Mouse (Mus musculus): ENCODE measurements around the gene Arhgap45. TPM values are rescaled to one million over a fixed set of nuclear protein-coding genes. Genes with fewer than 3 reads are reported as not detected.

Arhgap45 gene
- polyA plus RNA-seq, 1 experiment from 2014 or later = 9.1 TPM

DNA sequence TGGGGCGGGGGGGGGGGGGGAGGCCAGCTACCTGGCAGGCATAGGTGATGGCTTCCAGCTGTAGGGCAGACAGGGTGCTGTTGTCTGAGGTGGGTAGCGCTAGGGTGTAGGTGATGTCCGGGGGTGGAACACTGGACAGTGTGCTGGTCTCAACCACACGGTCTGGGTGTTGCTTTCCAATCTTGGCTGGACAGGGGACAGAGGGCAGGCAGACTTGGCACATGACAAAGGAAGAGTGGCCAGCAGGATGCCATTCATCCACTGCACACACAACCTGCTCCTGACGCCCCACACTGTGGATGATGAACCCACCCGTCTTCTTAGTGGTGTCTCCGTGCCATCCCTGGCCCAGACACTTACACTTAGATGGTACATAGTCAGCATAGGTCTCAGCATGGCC is 52.8 kb downstream of the Arhgap45 start:
- WGBS = 86% methylated on average over 6 of the region's 7 CpGs

DNA sequence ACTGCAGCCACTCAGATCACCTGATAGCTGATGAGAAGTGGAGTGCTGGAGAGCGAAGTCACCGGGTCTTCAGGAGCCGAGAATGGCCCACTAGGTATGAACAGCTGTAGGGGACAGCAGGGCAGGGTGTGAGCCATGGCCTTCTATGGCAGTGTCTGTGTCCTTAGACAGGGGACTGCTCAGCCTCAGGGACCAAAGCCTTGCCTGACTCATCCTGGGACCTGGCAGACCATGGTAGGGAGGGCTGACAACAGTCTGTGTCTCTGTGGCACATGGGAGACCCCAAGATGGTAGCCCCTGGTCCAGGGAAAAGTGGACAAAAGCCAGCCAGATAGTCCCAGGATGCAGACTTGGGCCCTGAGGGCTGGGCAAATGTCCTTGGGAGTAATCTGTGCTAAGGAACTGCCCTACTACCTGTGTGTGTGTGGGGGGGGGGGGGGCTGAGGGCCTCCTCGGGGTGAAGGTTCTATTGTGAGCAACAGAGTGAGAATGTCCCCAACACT is 53.5 kb downstream of the Arhgap45 start:
- ATAC-seq (ENCODE audit: insufficient read depth, low FRiP score, low read depth) = no peak
- Histone ChIP-seq H3K4me1 (peaks cover 17% of the 10 kb centered on the region), H3K4me2 (no peak overlapping the region), H3K9me3 (no peaks in the 10 kb centered on the region), H3K27me3 (replicated peaks) (no peaks in the 10 kb centered on the region), H3K9ac (no peak overlapping the region), H3K36me3 (peaks cover 2% of the 10 kb centered on the region; the same call in 1 of the 2 replicates), H3K4me3 (replicated peaks) (no peak overlapping the region), H3K27ac (no peak overlapping the region)
- WGBS = 90% methylated on average over 4 of the region's 4 CpGs

More for the DNA sequence above, 52.8 kb downstream of the Arhgap45 start:
- peaks cover 3% of the 10 kb centered on the region for H3K36me3 ChIP-seq
- H3K4me1 ChIP-seq = peaks cover 14% of the 10 kb centered on the region
- H3K4me2 ChIP-seq = no peak overlapping the region
- H3K27ac ChIP-seq = no peak overlapping the region
- H3K4me3 ChIP-seq (replicated peaks) = no peak overlapping the region
- ATAC-seq (ENCODE audit: insufficient read depth, low FRiP score, low read depth) = no peak
- H3K9me3 ChIP-seq = no peaks in the 10 kb centered on the region
- no peaks in the 10 kb centered on the region for H3K27me3 ChIP-seq (replicated peaks)
- H3K9ac ChIP-seq = no peak overlapping the region

DNA sequence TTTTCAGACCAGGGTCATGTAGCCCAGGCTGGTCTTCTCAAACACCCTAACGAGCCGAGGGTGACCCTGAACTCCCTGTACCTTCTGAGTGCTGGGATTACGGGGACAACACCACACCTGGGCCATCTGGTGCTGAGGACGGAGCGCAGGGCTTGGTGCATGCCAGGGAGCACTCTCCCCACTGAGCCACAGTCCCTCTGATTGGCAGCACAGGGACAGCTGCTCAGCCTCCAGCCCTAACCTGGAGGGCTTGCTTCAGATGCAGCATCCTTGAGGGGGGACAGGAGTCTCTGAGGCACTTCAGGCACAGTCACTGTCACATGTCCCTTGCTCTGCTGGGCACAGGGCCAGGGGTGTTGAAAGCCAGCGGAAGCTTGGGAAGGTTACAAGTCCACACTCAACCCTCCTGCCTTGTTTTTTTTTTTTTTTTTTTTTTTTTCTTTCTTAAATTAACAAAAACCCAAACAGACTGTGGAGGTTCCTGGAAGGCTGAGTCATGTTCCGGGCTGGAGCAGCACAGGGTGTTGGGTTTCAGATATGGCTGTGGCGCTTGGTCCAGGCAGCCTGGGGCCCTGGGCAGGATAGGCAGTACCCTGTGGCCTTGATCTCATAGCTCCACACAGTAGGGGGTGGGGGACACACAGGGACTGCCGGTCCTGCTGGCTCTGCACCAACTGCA is 54.5 kb downstream of the Arhgap45 start:
- peak; percentile 87 for ATAC-seq (ENCODE audit: insufficient read depth, low FRiP score, low read depth)
- H3K27ac ChIP-seq = peak overlapping the region; percentile 83
- H3K4me1 ChIP-seq = peaks cover 25% of the 10 kb centered on the region
- 44% methylated on average over 9 of the region's 9 CpGs for WGBS
- no peaks in the 10 kb centered on the region for H3K27me3 ChIP-seq (replicated peaks)
- no peak overlapping the region for H3K9ac ChIP-seq
- no peak overlapping the region for H3K4me3 ChIP-seq (replicated peaks)
- H3K9me3 ChIP-seq = no peaks in the 10 kb centered on the region
- H3K4me2 ChIP-seq = peak overlapping the region; percentile 14; the same call in 1 of the 2 replicates
- H3K36me3 ChIP-seq = peaks cover 2% of the 10 kb centered on the region; the same call in 1 of the 2 replicates

GRCm38 (mm10) chr10:80071516-80071900 is 55.1 kb downstream of the Arhgap45 start:
- H3K4me2 ChIP-seq = peak overlapping the region; percentile 14; the same call in 1 of the 2 replicates
- H3K27ac ChIP-seq = peak overlapping the region; percentile 83
- peaks cover 2% of the 10 kb centered on the region; the same call in 1 of the 2 replicates for H3K36me3 ChIP-seq
- H3K4me3 ChIP-seq (replicated peaks) = no peak overlapping the region
- no peaks in the 10 kb centered on the region for H3K27me3 ChIP-seq (replicated peaks)
- H3K9ac ChIP-seq = no peak overlapping the region
- no peak; the same call in 1 of the 2 replicates for ATAC-seq (ENCODE audit: insufficient read depth, low FRiP score, low read depth)
- 68% methylated on average over 3 of the region's 3 CpGs for WGBS
- H3K9me3 ChIP-seq = no peaks in the 10 kb centered on the region
- H3K4me1 ChIP-seq = peaks cover 25% of the 10 kb centered on the region

- Histone ChIP-seq H3K4me1 (peaks cover 25% of the 10 kb centered on the region), H3K36me3 (no peaks in the 10 kb centered on the region), H3K9ac (no peak overlapping the region), H3K4me2 (no peak overlapping the region), H3K27ac (no peak overlapping the region), H3K9me3 (no peaks in the 10 kb centered on the region), H3K4me3 (replicated peaks) (no peak overlapping the region), H3K27me3 (replicated peaks) (no peaks in the 10 kb centered on the region)
- 80% methylated on average over 20 of the region's 20 CpGs for WGBS
- no peak for ATAC-seq (ENCODE audit: insufficient read depth, low FRiP score, low read depth)
Measured at GRCm38 (mm10) chr10:80072623-80073489, 56.4 kb downstream of the Arhgap45 start.

GRCm38 (mm10) chr10:80074813-80075601 is 58.6 kb downstream of the Arhgap45 start:
- Histone ChIP-seq H3K9ac (no peak overlapping the region), H3K4me3 (replicated peaks) (peak overlapping the region; percentile 28)

GRCm38 (mm10) chr10:80075924-80076323 is 59.5 kb downstream of the Arhgap45 start:
- Histone ChIP-seq H3K9me3 (no peaks in the 10 kb centered on the region), H3K36me3 (peaks cover 3% of the 10 kb centered on the region; the same call in 1 of the 2 replicates), H3K4me1 (peaks cover 22% of the 10 kb centered on the region), H3K27me3 (replicated peaks) (no peaks in the 10 kb centered on the region), H3K9ac (no peak overlapping the region), H3K4me3 (replicated peaks) (no peak overlapping the region), H3K27ac (no peak overlapping the region), H3K4me2 (no peak overlapping the region)
- WGBS = 65% methylated on average over 1 of the region's 1 CpGs
- ATAC-seq (ENCODE audit: insufficient read depth, low FRiP score, low read depth) = no peak

More at GRCm38 (mm10) chr10:80074813-80075601, 58.6 kb downstream of the Arhgap45 start:
- Histone ChIP-seq H3K36me3 (no peaks in the 10 kb centered on the region), H3K4me2 (peak overlapping the region; percentile 51), H3K9me3 (no peaks in the 10 kb centered on the region), H3K27ac (peak overlapping the region; percentile 81), H3K27me3 (replicated peaks) (no peaks in the 10 kb centered on the region), H3K4me1 (peaks cover 25% of the 10 kb centered on the region)
- 24% methylated on average over 28 of the region's 28 CpGs for WGBS
- ATAC-seq (ENCODE audit: insufficient read depth, low FRiP score, low read depth) = peak; percentile 70

- H3K4me3 ChIP-seq (replicated peaks) = no peak overlapping the region
- ATAC-seq (ENCODE audit: insufficient read depth, low FRiP score, low read depth) = no peak
- peaks cover 5% of the 10 kb centered on the region for H3K36me3 ChIP-seq
- WGBS = 96% methylated on average over 4 of the region's 4 CpGs
- no peaks in the 10 kb centered on the region for H3K9me3 ChIP-seq
- H3K4me2 ChIP-seq = no peak overlapping the region
- no peak overlapping the region for H3K27ac ChIP-seq
- no peak overlapping the region for H3K9ac ChIP-seq
- peaks cover 19% of the 10 kb centered on the region for H3K4me1 ChIP-seq
- H3K27me3 ChIP-seq (replicated peaks) = no peaks in the 10 kb centered on the region
Measured at GRCm38 (mm10) chr10:80076386-80076785, 59.9 kb downstream of the Arhgap45 start.

DNA sequence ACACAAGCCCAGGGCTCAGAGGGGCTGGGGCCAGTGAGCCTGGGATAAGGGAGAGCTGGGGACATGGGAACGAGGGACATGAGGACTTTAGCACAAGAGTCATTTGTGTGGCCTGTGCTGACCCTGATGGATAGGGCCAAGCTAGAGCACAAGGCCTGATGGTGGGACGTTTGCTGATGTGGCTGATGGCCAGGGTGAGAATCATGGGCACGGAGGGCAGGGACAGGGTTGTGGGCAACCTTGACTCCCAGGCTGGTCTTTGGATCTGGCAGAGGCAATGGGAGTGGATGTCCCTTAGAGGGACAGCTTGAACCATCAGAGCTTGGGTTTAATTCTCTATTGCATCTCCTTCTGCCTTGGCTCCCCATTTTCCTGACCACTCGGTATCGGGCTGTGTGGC is 60.9 kb downstream of the Arhgap45 start:
- Histone ChIP-seq H3K36me3 (peaks cover 14% of the 10 kb centered on the region), H3K4me3 (replicated peaks) (no peak overlapping the region), H3K27me3 (replicated peaks) (no peaks in the 10 kb centered on the region), H3K4me1 (peaks cover 11% of the 10 kb centered on the region; the same call in 1 of the 2 replicates), H3K27ac (no peak overlapping the region), H3K9ac (no peak overlapping the region), H3K9me3 (no peaks in the 10 kb centered on the region), H3K4me2 (no peak overlapping the region)
- 86% methylated on average over 5 of the region's 5 CpGs for WGBS
- ATAC-seq (ENCODE audit: insufficient read depth, low FRiP score, low read depth) = no peak

GRCm38 (mm10) chr10:80078366-80078765 is 61.9 kb downstream of the Arhgap45 start:
- Histone ChIP-seq H3K27me3 (replicated peaks) (no peaks in the 10 kb centered on the region), H3K4me1 (peaks cover 11% of the 10 kb centered on the region; the same call in 1 of the 2 replicates), H3K9me3 (no peaks in the 10 kb centered on the region), H3K36me3 (peaks cover 17% of the 10 kb centered on the region), H3K4me3 (replicated peaks) (no peak overlapping the region), H3K9ac (no peak overlapping the region), H3K4me2 (no peak overlapping the region), H3K27ac (no peak overlapping the region)
- ATAC-seq (ENCODE audit: insufficient read depth, low FRiP score, low read depth) = no peak
- WGBS = 96% methylated on average over 1 of the region's 1 CpGs

GRCm38 (mm10) chr10:80080396-80081070 is 64.1 kb downstream of the Arhgap45 start:
- Histone ChIP-seq H3K4me3 (replicated peaks) (no peak overlapping the region), H3K4me2 (no peak overlapping the region), H3K27me3 (replicated peaks) (no peaks in the 10 kb centered on the region), H3K4me1 (peaks cover 17% of the 10 kb centered on the region), H3K9ac (no peak overlapping the region), H3K9me3 (no peaks in the 10 kb centered on the region), H3K27ac (no peak overlapping the region), H3K36me3 (peaks cover 29% of the 10 kb centered on the region)
- 72% methylated on average over 16 of the region's 16 CpGs for WGBS
- peak; percentile 67; the same call in 1 of the 2 replicates for ATAC-seq (ENCODE audit: insufficient read depth, low FRiP score, low read depth)

Data from stomach, embryonic 15.5 days (tissue).